Mouse (Mus musculus) MEL (cell line): ENCODE measurements around the gene Fbxo41. TPM values are rescaled to one million over a fixed set of nuclear protein-coding genes. Genes with fewer than 3 reads are reported as not detected.

Experiments used
- DNase-seq: peaks from one replicate; pipeline ENCODE4 v3.0.0; 2011; ENCODE audit warnings: low read depth, low spot score
- H3K27ac ChIP-seq: 2 replicates; pipeline ENCODE4 v1.5.1; 2012; ENCODE audit warnings: low read depth, mild to moderate bottlenecking, control low read depth, low read length, moderate library complexity; ENCODE audit not compliant: control insufficient read depth
- H3K27me3 ChIP-seq, 2 experiments: fragments of 150-350 bp in 1 of 2; sonication (generic) in 1 of 2; 2 replicates each; pipeline ENCODE4 v1.6.1; 2012; ENCODE audit warnings: low read length in 2 of 2, mild to moderate bottlenecking in 2 of 2, improper control_type of control experiment in 1 of 2, moderate library complexity in 1 of 2; ENCODE audit not compliant: insufficient read depth in 2 of 2, control insufficient read depth in 1 of 2
- H3K36me3 ChIP-seq, 2 experiments: 2 replicates each; pipeline ENCODE4 v1.6.1; 2012 to 2014; ENCODE audit warnings: low read length in 2 of 2, improper control_type of control experiment in 1 of 2, inconsistent platforms in 1 of 2, mild to moderate bottlenecking in 1 of 2; ENCODE audit not compliant: insufficient read depth in 2 of 2, control insufficient read depth in 1 of 2
- H3K4me1 ChIP-seq, 2 experiments: fragments of 150-350 bp in 1 of 2; sonication (generic) in 1 of 2; 2 replicates each; pipeline ENCODE4 v1.6.1; 2012; ENCODE audit warnings: low read length in 2 of 2, improper control_type of control experiment in 1 of 2, mild to moderate bottlenecking in 1 of 2; ENCODE audit not compliant: insufficient read depth in 2 of 2, control insufficient read depth in 1 of 2
- H3K4me3 ChIP-seq, 2 experiments: fragments of 150-350 bp in 1 of 2; sonication (generic) in 1 of 2; 2 replicates each; pipeline ENCODE4 v1.5.1; 2012; ENCODE audit warnings: low read depth in 2 of 2, low read length in 2 of 2, mild to moderate bottlenecking in 2 of 2, moderate library complexity in 2 of 2, control low read depth in 1 of 2, improper control_type of control experiment in 1 of 2; ENCODE audit not compliant: control insufficient read depth in 1 of 2, insufficient read depth in 1 of 2
- H3K79me2 ChIP-seq: 2 replicates; pipeline ENCODE4 v1.6.1; 2012; ENCODE audit warnings: mild to moderate bottlenecking, low read length, moderate library complexity; ENCODE audit not compliant: control insufficient read depth, poor library complexity, insufficient read depth
- H3K9ac ChIP-seq: 2 replicates; pipeline ENCODE4 v1.6.1; 2012; ENCODE audit warnings: low read depth, mild to moderate bottlenecking, control low read depth, low read length, moderate library complexity; ENCODE audit not compliant: control insufficient read depth, poor library complexity, severe bottlenecking
- H3K9me3 ChIP-seq: fragments of 150-350 bp; sonication (generic); replicated peaks from 2 replicates; pipeline ENCODE4 v1.6.1; 2012; ENCODE audit warnings: mild to moderate bottlenecking, low read length, improper control_type of control experiment, moderate library complexity; ENCODE audit not compliant: insufficient read depth
- BHLHE40 ChIP-seq: IDR thresholded peaks from 2 replicates; pipeline ENCODE4 v1.6.1; 2012; ENCODE audit warnings: low read depth, mild to moderate bottlenecking, inconsistent platforms, low read length, improper control_type of control experiment, borderline replicate concordance
- CTCF ChIP-seq, 3 experiments: IDR thresholded peaks in 2 of 3; conservative IDR thresholded peaks in 1 of 3; 2 replicates each; pipeline ENCODE4 v1.5.1; 2011 to 2012; ENCODE audit warnings: low read length in 3 of 3, low read depth in 2 of 3, mild to moderate bottlenecking in 2 of 3, improper control_type of control experiment in 1 of 3, inconsistent platforms in 1 of 3, mixed read lengths in 1 of 3, moderate library complexity in 1 of 3; ENCODE audit not compliant: control insufficient read depth in 1 of 3, insufficient read depth in 1 of 3, poor library complexity in 1 of 3, severe bottlenecking in 1 of 3
- E2F4 ChIP-seq: IDR thresholded peaks from 2 replicates; pipeline ENCODE4 v1.6.1; 2011; ENCODE audit warnings: low read depth, low read length, improper control_type of control experiment, borderline replicate concordance
- EP300 ChIP-seq, 2 experiments: IDR thresholded peaks; 2 replicates each; pipeline ENCODE4 v1.6.1; 2011; ENCODE audit warnings: improper control_type of control experiment in 2 of 2, low read length in 2 of 2, low read depth in 1 of 2, mild to moderate bottlenecking in 1 of 2
- ETS1 ChIP-seq: IDR thresholded peaks from 2 replicates; pipeline ENCODE4 v1.6.1; 2012; ENCODE audit warnings: low read depth, mild to moderate bottlenecking, inconsistent platforms, low read length, improper control_type of control experiment, moderate library complexity
- GABPA ChIP-seq: IDR thresholded peaks from 2 replicates; pipeline ENCODE4 v1.6.1; 2012; ENCODE audit warnings: low read depth, mild to moderate bottlenecking, inconsistent platforms, low read length, improper control_type of control experiment, moderate library complexity
- GATA1 ChIP-seq: IDR thresholded peaks from 2 replicates; pipeline ENCODE4 v1.6.1; 2011; ENCODE audit warnings: low read depth, low read length, improper control_type of control experiment
- KAT2A ChIP-seq: conservative IDR thresholded peaks from 2 replicates; pipeline ENCODE4 v1.6.1; 2012; ENCODE audit warnings: low read depth, low read length, improper control_type of control experiment, inconsistent platforms
- MXI1 ChIP-seq: IDR thresholded peaks from 2 replicates; pipeline ENCODE4 v1.6.1; 2011; ENCODE audit warnings: mild to moderate bottlenecking, low read depth, low read length, improper control_type of control experiment
- NELFE ChIP-seq: IDR thresholded peaks from 2 replicates; pipeline ENCODE4 v1.6.1; 2011; ENCODE audit warnings: low read depth, low read length, improper control_type of control experiment
- POLR2AphosphoS2 ChIP-seq: IDR thresholded peaks from 2 replicates; pipeline ENCODE4 v1.6.1; 2011; ENCODE audit warnings: low read length, improper control_type of control experiment
- POLR2AphosphoS5 ChIP-seq: IDR thresholded peaks from 2 replicates; pipeline ENCODE4 v1.6.1; 2012; ENCODE audit warnings: low read depth, borderline replicate concordance, mild to moderate bottlenecking, inconsistent platforms, low read length, moderate library complexity, mixed read lengths
- RCOR1 ChIP-seq: IDR thresholded peaks from 2 replicates; pipeline ENCODE4 v1.6.1; 2012; ENCODE audit warnings: low read depth, mild to moderate bottlenecking, inconsistent platforms, low read length, improper control_type of control experiment
- SIN3A ChIP-seq: IDR thresholded peaks from 2 replicates; pipeline ENCODE4 v1.6.1; 2012; ENCODE audit warnings: low read length, improper control_type of control experiment, inconsistent platforms
- TCF12 ChIP-seq: IDR thresholded peaks from 2 replicates; pipeline ENCODE4 v1.6.1; 2014; ENCODE audit warnings: low read depth, mild to moderate bottlenecking, inconsistent platforms, low read length, improper control_type of control experiment, moderate library complexity
- ZC3H11A ChIP-seq: IDR thresholded peaks from 2 replicates; pipeline ENCODE4 v1.6.1; 2012; ENCODE audit warnings: low read depth, mild to moderate bottlenecking, inconsistent platforms, low read length, improper control_type of control experiment
- ZKSCAN1 ChIP-seq: IDR thresholded peaks from 2 replicates; pipeline ENCODE4 v1.6.1; 2012; ENCODE audit warnings: low read depth, mild to moderate bottlenecking, inconsistent platforms, low read length, improper control_type of control experiment, moderate library complexity
- ZNF384 ChIP-seq: IDR thresholded peaks from 2 replicates; pipeline ENCODE4 v1.6.1; 2012; ENCODE audit warnings: low read depth, mild to moderate bottlenecking, inconsistent platforms, low read length, improper control_type of control experiment
- polyA plus RNA-seq, 2 experiments: library from polyadenylated mRNA; stranded (reverse) in 1 of 2; unstranded in 1 of 2; fragments of >175 nt in 1 of 2; fragments of >200 nt in 1 of 2; gene quantifications; 2 replicates each; pipeline versions ENCODE4 v1.2.1 to v1.2.4; 2012; ENCODE audit warnings: low replicate concordance in 2 of 2, low read depth in 1 of 2; ENCODE audit not compliant: insufficient read length in 2 of 2, insufficient read depth in 1 of 2, missing spikeins in 1 of 2
- total RNA-seq: library from RNA; depleted of rRNA; stranded (reverse); fragments of 300-350 nt; gene quantifications from 2 replicates; pipeline ENCODE4 v1.2.3, GENCODE M21; 2012

Fbxo41 gene
- total and polyA plus RNA-seq, 3 experiments = 0.01 to 0.04 TPM; not detected in 1

- Histone ChIP-seq H3K4me3 (no peak overlapping the region), H3K27me3 (no peaks in the 10 kb centered on the region), H3K9me3 (no peaks in the 10 kb centered on the region), H3K27ac (no peak overlapping the region), H3K36me3 (peaks cover 0 to 13% of the 10 kb centered on the region in 2 experiments; a peak in 1 of 4 replicates), H3K9ac (no peak overlapping the region), H3K4me1 (no peaks in the 10 kb centered on the region), H3K79me2 (peaks cover 12% of the 10 kb centered on the region)
- TF ChIP-seq KAT2A = no peak
- no peak for TF ChIP-seq TCF12
- TF ChIP-seq SIN3A = no peak
- TF ChIP-seq GATA1 = no peak
- TF ChIP-seq CTCF (IDR thresholded peaks at IDR 0.05 in 2 of 3, conservative IDR thresholded peaks at IDR 0.05 in 1 of 3; ENCODE audit: control insufficient read depth in 1 of 3, insufficient read depth in 1 of 3, low read depth in 2 of 3, low read length in 3 of 3, poor library complexity in 1 of 3, severe bottlenecking in 1 of 3) = no peak
- TF ChIP-seq EP300 (IDR thresholded peaks at IDR 0.05; ENCODE audit: low read depth in 1 of 2, low read length in 2 of 2) = no peak
- TF ChIP-seq RCOR1 = no peak
- DNase-seq = no peak
Observed at GRCm38 (mm10) chr6:85441142-85441541, 61.7 kb downstream of the Fbxo41 start.

- peaks cover 8 to 18% of the 10 kb centered on the region in 2 experiments; a peak in 3 of 4 replicates for H3K36me3 ChIP-seq
- H3K4me1 ChIP-seq = peaks cover 4 to 11% of the 10 kb centered on the region in 2 experiments
- no peak for TF ChIP-seq BHLHE40
- no peak for TF ChIP-seq EP300 (IDR thresholded peaks at IDR 0.05; ENCODE audit: low read depth in 1 of 2, low read length in 2 of 2)
- no peak for TF ChIP-seq ZC3H11A
- TF ChIP-seq GABPA = no peak
- TF ChIP-seq POLR2AphosphoS2 = no peak
- no peak for TF ChIP-seq TCF12
- no peak for TF ChIP-seq KAT2A
- TF ChIP-seq E2F4 = no peak
- TF ChIP-seq MXI1 = no peak
- H3K27me3 ChIP-seq = no peaks in the 10 kb centered on the region
- no peak overlapping the region for H3K27ac ChIP-seq
- no peak overlapping the region for H3K4me3 ChIP-seq
- H3K79me2 ChIP-seq = peaks cover 47% of the 10 kb centered on the region
- H3K9me3 ChIP-seq = no peaks in the 10 kb centered on the region
- H3K9ac ChIP-seq = no peak overlapping the region
- DNase-seq = no peak
Observed at GRCm38 (mm10) chr6:85436631-85437030, 66.2 kb downstream of the Fbxo41 start.

- no peaks in the 10 kb centered on the region for H3K9me3 ChIP-seq
- H3K79me2 ChIP-seq = peaks cover 47% of the 10 kb centered on the region
- H3K27ac ChIP-seq = no peak overlapping the region
- H3K27me3 ChIP-seq = no peaks in the 10 kb centered on the region
- peaks cover 4 to 15% of the 10 kb centered on the region in 2 experiments for H3K4me1 ChIP-seq
- H3K36me3 ChIP-seq = peaks cover 8 to 21% of the 10 kb centered on the region in 2 experiments; a peak in 3 of 4 replicates
- H3K4me3 ChIP-seq = no peak overlapping the region
- TF ChIP-seq E2F4 = no peak
- no peak for TF ChIP-seq POLR2AphosphoS5
- TF ChIP-seq ZNF384 = no peak
- TF ChIP-seq GABPA = no peak
- no peak for TF ChIP-seq ZKSCAN1
- no peak for TF ChIP-seq ETS1
- TF ChIP-seq NELFE = no peak
- no peak for TF ChIP-seq POLR2AphosphoS2
- no peak for DNase-seq
- no peak overlapping the region for H3K9ac ChIP-seq
Observed at GRCm38 (mm10) chr6:85436204-85436603, 66.6 kb downstream of the Fbxo41 start.
